Mouse (Mus musculus): ENCODE data around the gene Dpf1. TPM values are rescaled to one million over a fixed set of nuclear protein-coding genes. Genes with fewer than 3 reads are reported as not detected.
A peak's percentile ranks its signal among the peaks of the same experiment; 100 is the strongest.

The Dpf1 gene
- polyA plus RNA-seq, 1 experiment from 2014 or later, result 213 TPM

DNA sequence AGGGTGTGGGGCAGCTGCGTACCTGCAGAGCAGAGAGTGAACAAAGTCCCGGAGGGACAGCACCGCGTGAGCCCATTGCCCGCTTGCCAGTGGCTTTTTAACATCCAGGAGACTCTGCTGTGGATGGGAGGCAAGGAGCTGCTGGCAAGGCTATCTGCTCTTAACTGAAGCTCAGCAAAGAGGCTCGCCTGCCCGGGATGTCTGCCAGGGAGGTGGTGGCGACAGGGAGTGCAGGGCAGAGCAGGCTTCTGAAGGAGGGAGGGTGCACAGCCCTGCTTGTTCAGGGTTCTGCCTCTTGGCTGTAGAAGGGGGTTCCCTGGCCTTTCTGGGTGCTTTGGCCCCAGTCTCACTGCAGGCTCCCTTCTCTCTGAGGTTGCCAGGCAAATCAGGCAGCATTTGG is 50.4 kb downstream of the Dpf1 start:
- Histone ChIP-seq H3K4me1 (replicated peaks) (no peaks in the 10 kb centered on the region; the same call in 1 of the 2 replicates), H3K36me3 (peaks cover 34% of the 10 kb centered on the region), H3K4me3 (replicated peaks) (no peak overlapping the region), H3K27ac (no peak overlapping the region), H3K9me3 (no peaks in the 10 kb centered on the region), H3K9ac (replicated peaks) (no peak overlapping the region), H3K4me2 (replicated peaks) (no peak overlapping the region), H3K27me3 (no peaks in the 10 kb centered on the region)
- no peak for ATAC-seq
- 82% methylated on average over 8 of the region's 8 CpGs for WGBS

DNA sequence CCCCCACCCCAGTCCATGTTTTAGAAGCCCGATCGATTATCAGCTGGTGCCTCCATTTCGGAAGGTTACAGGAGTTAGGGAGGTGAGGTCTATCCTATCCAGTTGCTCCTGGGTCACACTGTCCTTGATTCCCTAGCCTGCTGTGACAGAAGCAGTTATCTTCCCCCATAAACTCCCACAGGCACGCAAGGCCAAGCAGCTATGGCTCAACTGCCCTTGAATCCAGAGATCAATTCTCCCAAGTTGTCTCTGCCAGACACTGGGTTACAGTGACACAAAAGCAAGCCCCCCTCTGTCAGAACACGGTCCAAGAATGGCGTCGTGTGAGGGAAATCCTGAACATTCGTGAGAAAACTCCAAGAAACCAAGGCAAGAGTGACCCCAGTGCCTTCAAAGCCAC is 51.7 kb downstream of the Dpf1 start:
- no peak overlapping the region for H3K4me2 ChIP-seq (replicated peaks)
- 95% methylated on average over 8 of the region's 8 CpGs for WGBS
- H3K4me3 ChIP-seq (replicated peaks), result no peak overlapping the region
- H3K9me3 ChIP-seq, result no peaks in the 10 kb centered on the region
- H3K4me1 ChIP-seq (replicated peaks), result no peaks in the 10 kb centered on the region
- no peak overlapping the region for H3K27ac ChIP-seq
- ATAC-seq, result no peak
- H3K36me3 ChIP-seq, result peaks cover 21% of the 10 kb centered on the region
- H3K9ac ChIP-seq (replicated peaks), result no peak overlapping the region
- H3K27me3 ChIP-seq, result no peaks in the 10 kb centered on the region

DNA sequence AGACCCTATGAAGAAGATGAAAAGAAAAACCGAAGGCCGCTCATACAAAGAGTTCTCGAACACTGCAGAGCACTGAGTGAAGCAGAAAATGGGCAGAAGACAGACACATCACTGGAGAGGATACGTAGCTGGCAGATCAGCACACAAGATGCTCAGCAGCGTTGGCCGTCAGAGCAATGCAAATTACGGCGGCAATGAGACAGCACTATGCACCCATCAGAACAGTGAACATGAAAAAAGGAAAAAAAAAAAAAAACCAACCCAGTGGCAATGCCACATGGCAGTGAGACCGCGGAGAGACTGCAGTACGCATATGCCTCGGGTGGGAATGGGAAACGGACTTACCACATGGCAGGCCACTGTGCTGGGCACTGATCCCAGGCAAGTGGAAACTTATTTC is 57.7 kb downstream of the Dpf1 start:
- no peak overlapping the region for H3K4me3 ChIP-seq (replicated peaks)
- H3K9ac ChIP-seq (replicated peaks), result no peak overlapping the region
- peaks cover 16% of the 10 kb centered on the region for H3K36me3 ChIP-seq
- no peak for ATAC-seq
- no peak overlapping the region for H3K27ac ChIP-seq
- no peaks in the 10 kb centered on the region for H3K27me3 ChIP-seq
- H3K4me1 ChIP-seq (replicated peaks), result no peaks in the 10 kb centered on the region
- no peak overlapping the region for H3K4me2 ChIP-seq (replicated peaks)
- no peaks in the 10 kb centered on the region for H3K9me3 ChIP-seq
- 93% methylated on average over 13 of the region's 13 CpGs for WGBS

DNA sequence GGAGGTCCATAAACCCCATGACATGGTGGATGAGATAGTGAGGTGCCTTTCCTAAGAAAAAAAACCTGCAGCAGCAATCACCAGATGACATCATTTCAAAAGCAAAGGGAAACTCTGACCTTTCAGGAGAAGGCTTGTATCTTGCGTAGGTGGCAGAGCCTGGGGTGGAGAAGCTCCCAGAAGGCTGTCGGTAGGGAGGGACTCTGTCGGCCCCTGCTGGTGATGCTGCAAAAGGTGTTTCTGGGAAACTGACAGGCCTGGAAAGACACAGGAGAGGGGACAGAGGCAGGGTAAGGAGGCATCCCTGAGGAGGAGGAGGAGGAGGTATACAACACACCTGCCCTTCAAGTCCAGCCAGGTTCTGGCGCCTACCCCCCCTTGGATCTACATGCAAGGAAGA is 60.3 kb downstream of the Dpf1 start:
- no peak overlapping the region for H3K9ac ChIP-seq (replicated peaks)
- H3K4me1 ChIP-seq (replicated peaks), result peaks cover 14% of the 10 kb centered on the region
- H3K4me3 ChIP-seq (replicated peaks), result no peak overlapping the region
- H3K4me2 ChIP-seq (replicated peaks), result no peak overlapping the region
- H3K9me3 ChIP-seq, result no peaks in the 10 kb centered on the region
- H3K36me3 ChIP-seq, result peaks cover 11% of the 10 kb centered on the region
- H3K27ac ChIP-seq, result no peak overlapping the region
- 15% methylated on average over 4 of the region's 4 CpGs for WGBS
- H3K27me3 ChIP-seq, result no peaks in the 10 kb centered on the region
- peak; percentile 41 for ATAC-seq

DNA sequence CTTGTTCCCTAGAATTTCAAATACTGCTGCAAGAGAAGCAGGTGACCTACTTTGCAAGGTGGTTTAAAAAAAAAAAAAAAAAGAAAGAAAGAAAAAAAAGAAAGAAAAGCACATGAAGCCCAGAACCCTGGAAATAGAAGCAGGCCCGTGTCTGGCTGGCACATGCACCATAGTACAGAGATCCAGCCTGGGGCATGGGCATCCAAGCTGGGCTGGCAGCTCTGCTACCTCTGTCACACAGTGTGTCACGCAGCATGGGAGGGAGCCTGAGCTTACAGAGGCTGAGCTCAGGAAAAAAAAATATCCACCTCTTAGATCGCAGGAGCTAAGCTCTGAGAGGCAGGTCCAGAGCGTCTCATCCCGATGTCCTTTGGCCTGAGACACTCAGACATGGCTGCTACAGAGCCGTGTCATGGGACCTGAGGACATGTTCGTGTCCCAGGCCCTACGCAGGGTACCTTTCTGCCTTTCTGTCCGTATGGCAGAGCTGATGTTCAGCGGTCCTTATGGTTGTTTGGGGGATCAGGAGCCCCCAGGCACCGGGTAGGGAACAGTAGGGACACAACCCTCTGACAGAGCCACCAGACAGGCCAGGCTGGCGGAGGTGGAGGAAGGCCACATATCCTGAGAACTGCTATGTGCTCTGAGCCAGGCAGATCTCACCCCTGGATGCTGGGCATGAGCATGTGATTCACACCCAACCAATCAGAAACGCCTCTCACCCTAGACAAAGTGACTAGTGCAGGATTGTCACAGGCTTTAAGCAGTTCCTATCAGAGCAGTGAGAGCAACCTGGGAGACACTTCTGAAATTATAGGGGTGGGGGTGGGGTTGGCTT is 63.6 kb downstream of the Dpf1 start:
- no peak overlapping the region for H3K4me3 ChIP-seq (replicated peaks)
- peaks cover 14% of the 10 kb centered on the region for H3K4me1 ChIP-seq (replicated peaks)
- H3K36me3 ChIP-seq, result peaks cover 13% of the 10 kb centered on the region
- H3K9me3 ChIP-seq, result no peaks in the 10 kb centered on the region
- peak overlapping the region; percentile 55 for H3K9ac ChIP-seq (replicated peaks)
- H3K4me2 ChIP-seq (replicated peaks), result no peak overlapping the region
- 75% methylated on average over 13 of the region's 13 CpGs for WGBS
- ATAC-seq, result peak; percentile 93
- H3K27me3 ChIP-seq, result no peaks in the 10 kb centered on the region
- peak overlapping the region; percentile 82 for H3K27ac ChIP-seq

Other genes starting within 250 kb of the Dpf1 start
- gene Ryr1, start 178.8 kb upstream of the Dpf1 start, polyA plus RNA-seq (2015; fragmentation: Nextera tagmentation; extraction: Ambion mirVana), result 8.5 and 9.0 TPM in 2 replicates
- gene Rasgrp4, start 169.1 kb upstream of the Dpf1 start, polyA plus RNA-seq (2015; fragmentation: Nextera tagmentation; extraction: Ambion mirVana), result 0.40 and 0.50 TPM in 2 replicates
- gene Fam98c, start 147.7 kb upstream of the Dpf1 start, polyA plus RNA-seq (2015; fragmentation: Nextera tagmentation; extraction: Ambion mirVana), result 17.5 and 18.4 TPM in 2 replicates
- gene Ggn, start 133.7 kb upstream of the Dpf1 start, polyA plus RNA-seq (2015; fragmentation: Nextera tagmentation; extraction: Ambion mirVana), result 0.54 and 0.93 TPM in 2 replicates
- 9.4 and 9.9 TPM in 2 replicates for gene Spred3, start 133.5 kb upstream of the Dpf1 start, polyA plus RNA-seq (2015; fragmentation: Nextera tagmentation; extraction: Ambion mirVana)
- 314 and 315 TPM in 2 replicates for gene Psmd8, start 123.2 kb upstream of the Dpf1 start, polyA plus RNA-seq (2015; fragmentation: Nextera tagmentation; extraction: Ambion mirVana)
- gene Catsperg1, start 89.9 kb upstream of the Dpf1 start, polyA plus RNA-seq (2015; fragmentation: Nextera tagmentation; extraction: Ambion mirVana), result 2.0 and 3.3 TPM in 2 replicates
- gene Kcnk6, start 71.4 kb upstream of the Dpf1 start, polyA plus RNA-seq (2015; fragmentation: Nextera tagmentation; extraction: Ambion mirVana), result 0.17 and 0.30 TPM in 2 replicates
- 77.0 and 80.8 TPM in 2 replicates for gene Yif1b, start 65.6 kb upstream of the Dpf1 start, polyA plus RNA-seq (2015; fragmentation: Nextera tagmentation; extraction: Ambion mirVana)
- 0.92 and 2.0 TPM in 2 replicates for gene 2200002D01Rik, start 55.5 kb upstream of the Dpf1 start, polyA plus RNA-seq (2015; fragmentation: Nextera tagmentation; extraction: Ambion mirVana)
- gene Spint2, start 22.0 kb upstream of the Dpf1 start, polyA plus RNA-seq (2015; fragmentation: Nextera tagmentation; extraction: Ambion mirVana), result 26.1 and 28.7 TPM in 2 replicates
- gene Ppp1r14a, start 14.6 kb upstream of the Dpf1 start, polyA plus RNA-seq (2015; fragmentation: Nextera tagmentation; extraction: Ambion mirVana), result 7.9 and 8.1 TPM in 2 replicates
- gene Sipa1l3, start 214.7 kb downstream of the Dpf1 start, polyA plus RNA-seq (2015; fragmentation: Nextera tagmentation; extraction: Ambion mirVana), result 14.8 and 15.2 TPM in 2 replicates